Mouse (Mus musculus): Measurements from ENCODE around the gene Arhgap18. TPM values are rescaled to one million over a fixed set of nuclear protein-coding genes. Genes with fewer than 3 reads are reported as not detected.
"Not testable (repeated sequence)": the region's sequence is repeated elsewhere in the genome, so short reads cannot be mapped to it uniquely, and the experiment has no call there.

Arhgap18 gene
- polyA plus RNA-seq, 1 experiment from 2014 or later, result 8.5 TPM

DNA sequence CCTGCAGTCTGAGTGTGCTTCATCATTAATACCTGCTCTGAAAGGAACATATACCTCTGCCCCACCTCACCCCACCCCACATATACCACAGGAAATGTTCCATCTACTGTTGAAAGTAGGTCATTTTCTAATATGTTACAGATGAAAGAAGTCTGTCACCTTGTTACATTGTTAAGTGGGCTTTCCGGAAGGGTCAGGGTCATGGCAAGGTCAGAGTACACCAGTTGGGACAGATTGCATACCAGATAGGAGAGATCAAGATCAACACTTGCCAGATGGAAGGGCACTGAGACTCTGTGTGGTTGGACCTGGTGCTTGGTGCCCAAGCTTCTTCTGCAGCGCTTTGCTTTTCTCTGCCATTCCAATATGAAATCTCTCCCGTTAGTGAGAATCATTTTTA lies 158.0 kb downstream of the Arhgap18 start:
- TF ChIP-seq CTCF (IDR thresholded peaks at IDR 0.05; ENCODE audit: low read depth) (no peak), EP300 (IDR thresholded peaks at IDR 0.05; ENCODE audit: low read depth) (no peak)
- ATAC-seq, result no peak

DNA sequence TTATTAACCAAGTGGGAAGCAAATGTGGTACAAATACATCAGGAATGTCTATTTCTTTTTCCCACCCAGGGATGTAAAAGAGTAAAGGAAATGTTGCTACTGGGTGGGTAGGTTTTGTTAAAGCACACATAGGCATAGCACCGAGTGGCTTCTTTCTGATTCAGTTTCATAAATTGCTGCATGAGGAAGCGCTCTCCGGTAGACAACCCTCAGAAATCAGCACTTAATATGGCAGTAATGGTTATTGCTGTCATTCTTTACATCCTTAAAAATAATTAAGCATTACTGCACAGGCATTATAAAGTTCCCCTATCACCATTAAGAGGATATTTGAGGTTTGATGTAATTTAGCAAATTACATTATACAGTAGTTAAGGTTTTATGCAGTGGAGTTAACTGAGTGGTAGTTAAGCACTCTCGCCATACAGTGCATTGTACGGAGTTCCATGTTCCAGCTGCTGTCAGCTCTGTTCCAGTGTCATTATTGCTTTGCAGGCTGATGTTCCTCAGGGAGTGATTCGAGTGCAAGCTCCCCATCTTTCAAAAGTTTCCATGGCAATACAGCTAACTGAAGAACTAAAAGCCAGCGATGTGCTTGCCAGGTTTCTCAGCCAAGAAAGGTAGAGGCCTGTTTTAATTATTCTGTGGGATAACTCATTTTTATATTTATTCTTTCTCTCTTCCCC lies 159.0 kb downstream of the Arhgap18 start:
- WGBS (ENCODE audit: insufficient replicate concordance), result 81% methylated on average over 7 of the region's 7 CpGs
- Histone ChIP-seq H3K27ac (ENCODE audit: low read depth) (no peak overlapping the region), H3K9me3 (ENCODE audit: low read length) (no peaks in the 10 kb centered on the region), H3K9ac (replicated peaks) (no peak overlapping the region), H3K36me3 (replicated peaks; ENCODE audit: insufficient read depth, low read length) (no peaks in the 10 kb centered on the region), H3K4me2 (ENCODE audit: low read depth, low read length) (no peak overlapping the region), H3K4me3 (ENCODE audit: low read depth, low read length) (no peak overlapping the region), H3K27me3 (ENCODE audit: insufficient read depth, low read length) (no peaks in the 10 kb centered on the region), H3K4me1 (ENCODE audit: insufficient read depth) (no peaks in the 10 kb centered on the region)
- no peak for ATAC-seq
- DNase-seq, result no peak
- TF ChIP-seq CTCF (IDR thresholded peaks at IDR 0.05; ENCODE audit: low read depth), result no peak
- no peak for TF ChIP-seq EP300 (IDR thresholded peaks at IDR 0.05; ENCODE audit: low read depth)

More for the DNA sequence above, 158.0 kb downstream of the Arhgap18 start:
- Histone ChIP-seq H3K9me3 (ENCODE audit: low read length) (no peaks in the 10 kb centered on the region), H3K27me3 (ENCODE audit: insufficient read depth, low read length) (no peaks in the 10 kb centered on the region), H3K36me3 (replicated peaks; ENCODE audit: insufficient read depth, low read length) (no peaks in the 10 kb centered on the region), H3K9ac (replicated peaks) (no peak overlapping the region), H3K4me3 (ENCODE audit: low read depth, low read length) (no peak overlapping the region), H3K27ac (ENCODE audit: low read depth) (no peak overlapping the region), H3K4me2 (ENCODE audit: low read depth, low read length) (no peak overlapping the region), H3K4me1 (ENCODE audit: insufficient read depth) (no peaks in the 10 kb centered on the region)
- WGBS (ENCODE audit: insufficient replicate concordance), result 74% methylated on average over 3 of the region's 3 CpGs
- DNase-seq, result no peak

DNA sequence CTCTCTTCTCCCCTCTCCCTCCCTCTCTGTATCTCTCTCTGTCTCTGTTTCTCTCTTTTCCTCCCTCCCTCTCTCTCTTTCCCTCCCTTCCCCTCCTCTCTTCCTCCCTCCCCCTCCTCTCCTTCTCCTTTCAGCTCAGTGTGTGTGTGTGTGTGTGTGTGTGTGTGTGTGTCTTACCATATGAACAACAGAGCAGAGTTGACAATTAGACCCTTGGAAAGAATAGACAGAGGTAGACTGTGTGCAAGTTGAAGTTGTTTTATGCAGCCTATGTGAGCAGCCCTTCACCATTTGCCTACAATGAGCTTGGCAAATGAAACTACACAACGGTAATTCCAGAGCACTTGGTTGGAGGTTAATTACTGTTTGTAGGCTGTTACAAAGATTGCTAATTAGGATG lies 159.6 kb downstream of the Arhgap18 start:
- no peak overlapping the region for H3K9ac ChIP-seq (replicated peaks)
- H3K27me3 ChIP-seq (ENCODE audit: insufficient read depth, low read length), result no peaks in the 10 kb centered on the region
- ATAC-seq, result no peak
- no peaks in the 10 kb centered on the region for H3K4me1 ChIP-seq (ENCODE audit: insufficient read depth)
- H3K4me2 ChIP-seq (ENCODE audit: low read depth, low read length), result no peak overlapping the region
- no peaks in the 10 kb centered on the region for H3K9me3 ChIP-seq (ENCODE audit: low read length)
- TF ChIP-seq CTCF (IDR thresholded peaks at IDR 0.05; ENCODE audit: low read depth) (no peak), EP300 (IDR thresholded peaks at IDR 0.05; ENCODE audit: low read depth) (no peak)
- H3K4me3 ChIP-seq (ENCODE audit: low read depth, low read length), result no peak overlapping the region
- no peaks in the 10 kb centered on the region for H3K36me3 ChIP-seq (replicated peaks; ENCODE audit: insufficient read depth, low read length)
- 82% methylated on average over 1 of the region's 1 CpGs for WGBS (ENCODE audit: insufficient replicate concordance)
- H3K27ac ChIP-seq (ENCODE audit: low read depth), result no peak overlapping the region
- no peak for DNase-seq

DNA sequence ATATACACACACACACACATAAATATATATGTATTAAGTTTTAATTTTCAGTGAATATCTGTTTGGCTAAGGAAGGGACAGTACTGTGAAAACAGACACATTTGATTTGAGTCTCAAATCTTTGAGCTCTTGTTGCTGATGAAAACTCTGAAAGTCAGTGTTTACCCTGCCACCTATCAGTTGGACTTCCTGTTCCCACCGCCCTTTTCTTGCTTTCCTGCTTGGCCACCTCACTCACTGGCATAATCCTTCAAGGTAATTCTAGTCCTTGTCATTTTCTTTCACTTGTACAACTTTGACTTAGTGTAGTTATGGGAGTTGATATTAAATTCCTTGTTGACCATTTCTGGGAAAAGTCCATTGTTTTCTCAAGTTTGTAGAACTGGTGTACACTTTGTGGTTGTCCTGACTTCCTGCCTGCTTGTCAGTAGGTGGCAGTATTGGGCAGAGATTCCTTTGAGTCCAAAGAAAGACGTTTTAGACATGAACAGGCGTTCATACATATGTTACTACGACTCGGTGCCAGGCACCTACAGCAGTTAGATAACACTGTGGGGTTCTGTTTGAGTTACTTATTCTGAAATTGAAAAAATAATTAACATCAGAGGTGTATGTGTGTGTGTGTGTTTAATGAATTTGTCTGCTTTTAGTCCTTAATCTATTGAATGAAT lies 166.2 kb downstream of the Arhgap18 start:
- Histone ChIP-seq H3K9me3 (ENCODE audit: low read length) (no peaks in the 10 kb centered on the region), H3K4me3 (ENCODE audit: low read depth, low read length) (no peak overlapping the region), H3K27ac (ENCODE audit: low read depth) (no peak overlapping the region), H3K9ac (replicated peaks) (no peak overlapping the region), H3K36me3 (replicated peaks; ENCODE audit: insufficient read depth, low read length) (no peaks in the 10 kb centered on the region), H3K27me3 (ENCODE audit: insufficient read depth, low read length) (no peaks in the 10 kb centered on the region), H3K4me2 (ENCODE audit: low read depth, low read length) (no peak overlapping the region), H3K4me1 (ENCODE audit: insufficient read depth) (no peaks in the 10 kb centered on the region)
- TF ChIP-seq CTCF (IDR thresholded peaks at IDR 0.05; ENCODE audit: low read depth) (peak; percentile 80), EP300 (IDR thresholded peaks at IDR 0.05; ENCODE audit: low read depth) (no peak)
- peak; percentile 70 for ATAC-seq
- 29% methylated on average over 5 of the region's 5 CpGs for WGBS (ENCODE audit: insufficient replicate concordance)
- peak; percentile 30 for DNase-seq

DNA sequence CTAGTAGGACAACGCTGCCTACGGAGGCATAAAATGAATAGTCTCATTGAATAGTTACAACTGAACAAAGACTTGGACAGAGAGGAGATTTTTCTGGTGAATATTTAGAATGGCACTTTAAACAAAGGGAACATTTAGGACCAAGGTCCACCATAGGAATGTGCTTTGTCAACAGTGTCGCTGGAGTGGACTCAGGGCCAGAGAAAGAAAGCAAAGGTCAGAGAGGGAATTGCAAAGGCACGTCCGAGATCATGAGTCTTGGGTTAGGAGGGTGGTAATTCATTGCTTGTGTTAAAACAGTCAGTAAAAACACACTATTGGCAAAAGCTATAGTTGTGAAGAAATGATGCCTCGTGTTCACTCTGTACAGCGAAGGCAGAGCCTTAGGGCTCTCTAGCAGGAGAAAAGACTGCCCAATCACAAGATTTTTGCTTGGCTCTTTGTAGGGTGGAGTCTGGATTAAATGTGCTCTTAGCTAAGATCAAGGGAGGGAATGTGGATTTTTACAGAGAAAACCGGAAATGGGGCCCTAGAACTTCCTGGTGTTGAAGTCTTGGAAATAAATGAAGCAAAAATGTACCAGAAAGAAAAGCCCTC lies 167.3 kb downstream of the Arhgap18 start:
- DNase-seq, result peak; percentile 16
- peak; percentile 95 for ATAC-seq
- no peaks in the 10 kb centered on the region for H3K36me3 ChIP-seq (replicated peaks; ENCODE audit: insufficient read depth, low read length)
- TF ChIP-seq EP300 (IDR thresholded peaks at IDR 0.05; ENCODE audit: low read depth), result no peak
- no peak for TF ChIP-seq CTCF (IDR thresholded peaks at IDR 0.05; ENCODE audit: low read depth)
- H3K4me2 ChIP-seq (ENCODE audit: low read depth, low read length), result peak overlapping the region; percentile 44
- H3K27ac ChIP-seq (ENCODE audit: low read depth), result peak overlapping the region; percentile 77
- H3K27me3 ChIP-seq (ENCODE audit: insufficient read depth, low read length), result no peaks in the 10 kb centered on the region
- no peaks in the 10 kb centered on the region for H3K9me3 ChIP-seq (ENCODE audit: low read length)
- 62% methylated on average over 8 of the region's 8 CpGs for WGBS (ENCODE audit: insufficient replicate concordance)
- H3K4me1 ChIP-seq (ENCODE audit: insufficient read depth), result no peaks in the 10 kb centered on the region
- no peak overlapping the region for H3K9ac ChIP-seq (replicated peaks)
- H3K4me3 ChIP-seq (ENCODE audit: low read depth, low read length), result no peak overlapping the region

DNA sequence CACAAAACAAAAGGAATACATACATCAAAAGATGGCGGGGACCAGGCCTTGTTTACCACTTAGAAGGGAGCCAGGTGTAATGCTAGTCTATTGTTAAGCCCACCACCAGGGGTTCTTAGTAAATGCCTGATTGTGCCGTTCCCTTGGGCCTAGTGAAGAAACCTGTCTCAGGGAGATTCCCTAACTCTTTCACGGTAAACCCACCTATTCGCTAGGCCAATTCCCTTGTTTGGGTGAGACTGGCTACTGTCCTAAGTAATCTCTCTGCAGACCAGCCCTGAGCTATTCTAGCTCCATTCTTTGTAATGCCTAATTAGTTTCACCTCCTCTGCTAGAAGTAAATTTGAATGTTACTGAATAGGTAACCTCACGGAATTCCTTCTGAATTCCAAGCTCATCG lies 182.8 kb downstream of the Arhgap18 start:
- H3K36me3 ChIP-seq (replicated peaks; ENCODE audit: insufficient read depth, low read length); DNase-seq; H3K27me3 ChIP-seq (ENCODE audit: insufficient read depth, low read length); H3K9me3 ChIP-seq (ENCODE audit: low read length); ATAC-seq; H3K4me1 ChIP-seq (ENCODE audit: insufficient read depth); H3K27ac ChIP-seq (ENCODE audit: low read depth); H3K4me3 ChIP-seq (ENCODE audit: low read depth, low read length); H3K9ac ChIP-seq (replicated peaks); H3K4me2 ChIP-seq (ENCODE audit: low read depth, low read length): not testable (repeated sequence)
- WGBS (ENCODE audit: insufficient replicate concordance), result 87% methylated on average over 6 of the region's 6 CpGs

DNA sequence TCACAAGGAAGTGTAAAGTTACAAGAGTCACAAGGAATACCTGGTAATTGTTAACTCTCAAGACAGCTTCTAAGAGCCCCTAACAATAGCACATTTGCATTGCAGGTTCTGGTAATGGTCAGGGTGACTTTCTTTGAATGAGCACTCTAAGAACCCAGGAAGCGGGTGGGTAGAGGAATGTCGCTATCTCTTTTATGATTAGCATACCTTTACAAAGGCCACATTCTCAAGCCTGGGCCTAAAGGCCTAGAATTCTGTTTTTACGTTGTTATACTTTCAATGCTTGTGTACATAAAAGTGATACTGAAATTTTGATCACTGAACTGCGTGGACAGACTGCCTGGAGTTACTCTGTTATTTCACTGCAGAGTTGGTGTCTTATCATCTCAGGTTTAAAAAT lies 185.2 kb downstream of the Arhgap18 start:
- not testable (repeated sequence) for ATAC-seq; H3K4me3 ChIP-seq (ENCODE audit: low read depth, low read length)
- WGBS (ENCODE audit: insufficient replicate concordance), result 80% methylated on average over 4 of the region's 4 CpGs

More for the DNA sequence above, 185.2 kb downstream of the Arhgap18 start:
- not testable (repeated sequence) for H3K9ac ChIP-seq (replicated peaks); H3K4me2 ChIP-seq (ENCODE audit: low read depth, low read length); H3K27me3 ChIP-seq (ENCODE audit: insufficient read depth, low read length); DNase-seq; H3K9me3 ChIP-seq (ENCODE audit: low read length); H3K36me3 ChIP-seq (replicated peaks; ENCODE audit: insufficient read depth, low read length); H3K4me1 ChIP-seq (ENCODE audit: insufficient read depth); H3K27ac ChIP-seq (ENCODE audit: low read depth)
